Mouse (Mus musculus) testis, adult 2 months (tissue): ENCODE data around the gene Mphosph6.

Source experiments
- CTCF ChIP-seq: fragments of 200-500 bp; IDR thresholded peaks from 2 replicates; pipeline ENCODE4 v1.5.1; 2012; ENCODE audit warnings: low read depth, mild to moderate bottlenecking, inconsistent platforms, low read length, moderate library complexity; ENCODE audit not compliant: control insufficient read depth, insufficient read depth, insufficient replicate concordance
- POLR2A ChIP-seq: fragments of 200-500 bp; IDR thresholded peaks from 2 replicates; pipeline ENCODE4 v1.6.1; 2012; ENCODE audit warnings: low read depth, mild to moderate bottlenecking, inconsistent platforms, low read length, moderate library complexity; ENCODE audit not compliant: control insufficient read depth

GRCm38 (mm10) chr8:117762776-117763175, 39.0 kb downstream of the Mphosph6 start:
- TF ChIP-seq POLR2A (no peak), CTCF (no peak)
